Mouse (Mus musculus): Measurements from ENCODE around the gene Cd55b.
"Not testable (repeated sequence)": the region's sequence is repeated elsewhere in the genome, so short reads cannot be mapped to it uniquely, and the experiment has no call there.

Gene Cd55b

DNA sequence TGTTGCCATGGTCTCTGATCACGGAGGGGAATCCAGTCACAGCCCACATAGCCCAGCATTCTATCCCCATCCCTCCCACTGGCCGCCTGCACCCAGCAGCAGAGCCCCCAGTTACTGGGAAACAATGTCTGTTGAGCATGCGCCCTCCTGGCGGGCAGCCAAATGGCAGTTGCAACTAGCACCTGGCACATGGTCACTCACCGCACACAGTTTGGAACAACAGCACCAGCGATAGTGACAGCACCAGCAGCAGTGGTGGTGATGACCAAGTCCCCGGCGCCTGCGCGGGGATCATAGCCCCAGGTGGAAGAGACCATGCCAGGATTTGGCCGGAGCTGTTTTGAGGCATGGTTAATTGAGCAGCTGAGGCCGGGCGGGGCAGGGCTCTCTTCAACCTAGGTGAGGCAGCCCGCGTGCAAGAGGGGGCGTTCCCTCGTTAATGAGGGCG, at the start of gene Cd55b:
TSS of gene Cd55b (minus strand) at position 346 of the 448 bp plus-strand sequence.
- DNase-seq (ENCODE audit: low read depth, low spot score) = no peak

DNA sequence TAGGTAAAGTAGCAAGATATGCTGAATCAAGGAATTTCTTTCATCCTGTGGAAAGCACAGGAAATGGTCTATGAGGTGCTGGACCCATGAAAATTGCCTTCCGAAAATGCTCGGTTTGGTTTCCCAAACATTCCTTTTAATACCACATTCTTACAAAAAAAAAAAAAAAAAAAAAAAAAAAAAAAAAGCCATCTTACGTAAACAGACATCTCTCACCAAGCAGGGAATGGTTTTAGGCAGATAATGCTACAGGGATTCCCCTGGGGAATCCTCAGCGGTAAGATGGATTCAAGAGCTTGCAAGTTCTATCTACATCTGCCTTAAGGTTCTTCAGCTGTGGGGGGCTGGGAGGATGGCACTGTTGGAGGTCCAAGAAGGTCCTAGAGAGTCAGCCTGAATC, 47.3 kb upstream of the Cd55b start:
- DNase-seq (ENCODE audit: low read depth, low spot score) = no peak

- no peak for DNase-seq (ENCODE audit: low read depth, low spot score)
Observed at GRCm38 (mm10) chr1:130467453-130467852, 44.6 kb upstream of the Cd55b start.

DNA sequence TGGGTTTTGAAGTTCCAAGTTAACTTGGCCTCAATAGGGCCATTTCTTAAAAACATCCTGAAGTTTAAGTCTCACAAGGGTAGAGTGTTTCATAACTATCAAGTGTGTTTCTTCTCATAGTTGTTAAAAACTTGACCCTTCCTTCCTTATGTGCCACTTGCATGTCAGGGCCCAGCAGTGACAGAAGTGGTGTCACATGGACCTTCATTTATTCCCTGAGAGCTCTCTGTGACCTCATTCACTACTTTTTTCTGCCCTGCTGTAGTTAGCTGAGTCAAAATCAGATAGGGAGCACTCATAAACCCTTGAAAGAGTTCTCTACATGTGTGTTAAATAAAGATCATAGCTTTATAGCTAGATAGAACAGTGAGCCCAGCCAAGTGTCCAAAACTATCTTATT, 41.4 kb upstream of the Cd55b start:
- DNase-seq (ENCODE audit: low read depth, low spot score) = no peak

GRCm38 (mm10) chr1:130462867-130463266, 40.1 kb upstream of the Cd55b start:
- DNase-seq (ENCODE audit: low read depth, low spot score) = peak; percentile 14

DNA sequence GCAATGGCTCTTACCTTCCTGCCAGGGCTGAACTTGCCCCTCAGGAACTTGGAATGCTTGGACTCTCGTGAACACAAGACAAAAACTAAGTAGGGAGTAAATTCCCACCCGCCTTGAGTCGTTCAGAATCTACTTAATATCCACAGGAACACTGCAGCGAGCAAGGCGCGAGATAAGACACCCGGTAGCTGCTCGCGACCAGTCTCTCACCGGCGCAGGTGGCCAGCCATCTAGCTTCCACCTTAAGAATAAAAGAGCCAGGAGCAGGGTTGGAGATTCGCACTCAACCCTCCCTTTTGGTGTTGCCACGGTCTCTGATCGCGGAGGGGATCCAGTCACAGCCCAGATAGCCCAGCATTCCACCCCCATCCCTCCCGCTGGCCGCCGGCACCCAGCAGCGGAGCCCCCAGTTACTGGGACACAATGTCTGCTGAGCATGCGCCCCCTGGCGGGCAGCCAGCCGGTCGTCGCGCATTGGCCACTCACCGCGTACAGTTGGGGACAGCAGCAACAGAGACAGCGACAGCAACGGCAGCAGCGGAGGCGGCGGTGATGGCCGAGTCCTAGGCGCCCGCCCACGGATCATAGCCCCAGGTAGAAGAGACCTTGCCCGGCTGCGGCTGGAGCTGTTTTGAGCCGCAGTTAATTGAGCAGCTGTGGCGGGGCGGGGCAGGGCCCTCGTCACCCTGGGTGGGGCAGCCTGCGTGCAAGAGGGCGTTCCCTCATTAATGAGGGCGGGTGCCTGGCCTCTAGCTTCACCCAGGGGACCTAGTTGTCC, 39.5 kb upstream of the Cd55b start, which contains the start of gene Cd55:
TSS of gene Cd55 (minus strand) at position 661 of the 778 bp plus-strand sequence.
- DNase-seq (ENCODE audit: low read depth, low spot score) = peak; percentile 58

- no peak for DNase-seq (ENCODE audit: low read depth, low spot score)
Observed at GRCm38 (mm10) chr1:130455111-130455510, 32.3 kb upstream of the Cd55b start.

GRCm38 (mm10) chr1:130442930-130443329, 20.1 kb upstream of the Cd55b start:
- not testable (repeated sequence) for DNase-seq (ENCODE audit: low read depth, low spot score)

GRCm38 (mm10) chr1:130430920-130431319, 8.1 kb upstream of the Cd55b start:
- no peak for DNase-seq (ENCODE audit: low read depth, low spot score)

DNA sequence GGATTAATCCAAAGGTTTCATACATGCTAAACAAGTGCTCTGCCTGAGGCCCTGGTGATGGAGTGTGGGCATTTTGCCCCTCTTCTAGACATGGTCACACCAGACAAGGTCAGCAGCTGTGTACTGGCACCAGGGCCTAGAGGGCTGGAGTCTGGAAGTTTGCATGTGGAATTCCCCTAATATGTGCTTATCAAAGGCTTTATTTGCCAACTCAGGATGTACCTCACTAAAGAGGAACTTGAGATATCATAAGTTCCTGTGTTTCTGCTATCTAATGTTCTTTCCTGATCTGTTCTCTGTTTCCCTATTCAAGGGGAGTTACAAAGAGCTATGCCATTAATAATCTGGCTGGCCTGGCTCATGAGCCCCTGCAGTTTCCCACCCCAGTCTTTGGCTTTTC, 5.9 kb upstream of the Cd55b start:
- not testable (repeated sequence) for DNase-seq (ENCODE audit: low read depth, low spot score)

DNA sequence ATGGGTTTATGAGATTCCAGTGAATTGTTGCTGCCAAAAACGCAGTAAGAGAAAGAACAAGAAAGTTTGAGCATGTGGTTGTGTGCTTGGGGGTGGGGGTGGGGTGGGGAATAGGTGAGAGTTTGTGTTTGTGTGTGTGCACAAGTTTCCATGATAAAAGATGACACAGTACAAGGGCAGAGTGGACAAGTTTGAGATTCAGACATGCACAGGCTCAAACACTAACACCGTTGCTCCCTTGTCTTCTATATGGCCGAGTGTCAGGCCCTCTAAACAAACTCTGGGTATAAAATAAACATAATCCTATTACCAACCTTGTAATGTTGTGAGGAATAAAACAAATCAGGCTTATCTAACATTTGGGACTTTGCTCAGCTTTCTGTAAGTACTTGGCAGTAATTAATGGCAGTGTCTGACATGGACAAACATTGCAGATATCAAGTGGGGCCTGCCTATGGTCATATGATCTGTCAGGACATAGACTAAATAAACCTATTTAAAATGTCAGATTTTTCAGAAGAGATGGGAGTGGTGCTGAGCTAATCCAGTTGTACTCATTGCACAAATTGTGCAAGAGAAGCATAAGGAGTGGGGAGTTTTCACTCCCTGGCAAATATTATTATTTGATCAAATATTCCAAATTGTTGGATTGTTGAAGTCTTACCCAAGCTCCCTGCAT, 4.5 kb upstream of the Cd55b start:
- not testable (repeated sequence) for DNase-seq (ENCODE audit: low read depth, low spot score)

DNA sequence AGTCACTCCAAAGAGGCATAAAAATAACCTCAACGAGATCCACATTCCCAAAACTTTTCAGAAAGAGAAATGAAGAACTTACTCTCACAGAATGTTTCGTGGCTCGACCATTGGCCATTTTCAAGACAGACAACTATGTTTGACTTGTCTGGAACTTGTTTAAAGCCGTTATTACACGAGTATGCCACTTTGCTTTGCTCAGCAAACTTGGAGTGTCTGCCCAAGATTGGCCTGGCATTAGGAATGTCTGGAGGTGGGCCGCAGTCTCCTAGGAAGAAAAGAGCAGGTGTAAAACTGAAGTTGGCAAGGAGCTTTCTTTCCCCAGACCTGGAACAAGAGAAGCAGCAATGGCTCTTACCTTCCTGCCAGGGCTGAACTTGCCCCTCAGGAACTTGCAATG, 776 bp downstream of the Cd55b start:
- DNase-seq (ENCODE audit: low read depth, low spot score) = not testable (repeated sequence)

GRCm38 (mm10) chr1:130397109-130397508, 25.7 kb downstream of the Cd55b start:
- DNase-seq (ENCODE audit: low read depth, low spot score) = not testable (repeated sequence)

DNA sequence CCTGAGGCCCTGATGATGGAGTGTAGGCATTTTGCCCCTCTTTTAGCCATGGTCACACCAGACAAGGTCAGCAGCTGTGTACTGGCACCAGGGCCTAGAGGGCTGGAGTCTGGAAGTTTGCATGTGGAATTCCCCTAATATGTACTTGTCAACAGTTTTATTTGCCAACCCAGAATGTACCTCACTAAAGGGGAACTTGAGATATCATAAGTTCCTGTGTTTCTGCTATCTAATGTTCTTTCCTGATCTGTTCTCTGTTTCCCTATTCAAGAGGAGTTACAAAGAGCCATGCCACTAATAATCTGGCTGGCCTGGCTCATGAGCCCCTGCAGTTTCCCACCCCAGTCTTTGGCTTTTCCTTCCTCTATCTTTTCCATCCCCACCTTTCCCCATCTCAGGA, 35.5 kb downstream of the Cd55b start:
- DNase-seq (ENCODE audit: low read depth, low spot score) = not testable (repeated sequence)

- DNase-seq (ENCODE audit: low read depth, low spot score) = no peak
Observed at GRCm38 (mm10) chr1:130377726-130378429, 44.9 kb downstream of the Cd55b start.

DNA sequence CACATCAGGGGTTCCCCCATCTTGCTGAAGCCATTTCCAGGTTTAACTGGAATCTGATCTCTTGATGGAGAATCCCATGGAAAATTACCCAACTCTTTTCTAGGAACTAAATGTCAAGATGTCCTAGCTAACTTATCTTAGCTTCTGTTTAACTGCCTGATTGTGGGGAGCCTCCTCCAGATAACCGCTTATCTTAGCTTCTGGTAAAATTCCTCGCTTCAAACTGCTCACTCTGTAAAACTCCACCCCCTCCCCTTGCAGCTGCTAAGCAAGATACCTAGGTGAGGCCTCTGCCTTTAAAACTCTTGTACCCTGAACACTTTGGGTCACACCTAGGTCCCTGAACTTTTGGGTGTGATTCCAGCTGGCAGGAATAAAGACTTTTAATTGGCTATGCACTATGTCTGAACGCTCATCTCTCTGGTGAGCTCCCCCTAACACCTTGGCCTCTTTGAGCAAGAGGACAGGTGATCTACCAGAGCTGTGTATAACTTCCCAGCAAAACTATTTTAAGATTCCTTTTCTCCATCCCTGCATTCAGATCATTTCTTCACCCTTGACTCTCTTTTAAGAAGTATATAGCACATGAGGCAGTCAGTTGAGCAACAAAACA, 48.5 kb downstream of the Cd55b start:
- DNase-seq (ENCODE audit: low read depth, low spot score) = no peak

DNA sequence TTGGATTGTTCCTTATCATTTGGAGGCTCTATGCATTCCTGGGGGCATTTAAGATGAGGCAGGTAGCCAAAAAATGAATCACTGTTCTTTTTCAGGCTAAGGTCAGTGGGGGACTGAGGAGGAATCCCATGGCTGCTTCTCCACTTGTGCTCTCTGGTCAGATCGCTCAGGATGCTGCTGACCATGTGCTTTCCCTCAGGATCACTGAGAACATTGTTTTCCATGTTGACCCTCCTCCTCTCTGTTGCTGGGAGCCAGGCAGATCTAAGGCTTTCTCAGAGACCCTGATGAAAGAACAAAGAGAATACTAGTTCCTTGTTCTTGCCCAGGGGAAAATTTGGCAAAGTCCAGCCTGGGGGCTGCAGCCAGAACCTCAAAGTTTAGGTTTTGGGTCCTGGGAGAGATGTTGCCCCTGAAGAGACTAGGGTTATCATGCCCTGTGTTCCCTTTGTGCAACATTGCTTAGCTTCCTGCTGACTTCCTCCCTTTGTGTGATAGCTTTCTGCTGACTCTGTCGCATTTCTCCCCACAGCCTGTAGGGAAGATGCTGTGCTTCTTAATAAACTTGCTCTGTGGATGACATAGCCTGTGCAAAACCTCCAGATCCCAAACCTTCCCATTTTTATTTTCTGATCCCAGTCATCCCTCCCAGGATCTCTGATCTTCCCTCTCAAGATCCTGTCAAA, 49.3 kb downstream of the Cd55b start:
- DNase-seq (ENCODE audit: low read depth, low spot score) = no peak

- DNase-seq (ENCODE audit: low read depth, low spot score) = peak; percentile 14
Observed at GRCm38 (mm10) chr1:130371895-130372528, 50.8 kb downstream of the Cd55b start.

DNA sequence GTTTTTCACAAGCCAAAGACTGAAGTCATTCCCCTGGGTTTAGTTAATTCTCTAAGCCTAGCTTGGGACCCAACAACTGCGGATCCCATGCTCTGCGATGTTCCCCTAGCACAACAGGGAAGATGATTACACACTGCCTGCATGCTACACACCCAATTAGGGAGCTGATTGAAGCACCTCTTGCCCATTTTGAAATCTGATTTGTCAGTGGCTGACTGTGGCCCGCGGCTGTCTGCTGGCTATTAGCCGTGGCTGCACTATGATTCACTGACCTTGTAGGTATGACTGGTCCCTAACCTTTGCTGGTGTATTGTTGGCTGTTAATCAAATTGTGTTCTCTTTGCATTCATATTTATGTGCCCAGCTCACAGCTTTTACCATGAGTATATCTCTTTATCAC, 51.5 kb downstream of the Cd55b start:
- no peak for DNase-seq (ENCODE audit: low read depth, low spot score)

GRCm38 (mm10) chr1:130350077-130350635, 72.7 kb downstream of the Cd55b start:
- peak; percentile 26 for DNase-seq (ENCODE audit: low read depth, low spot score)
